Mouse (Mus musculus): Measurements from ENCODE around the gene Olfr943.

The Olfr943 gene

GRCm38 (mm10) chr9:39166004-39166403 lies at the start of gene Olfr943:
TSS of gene Olfr943 (plus strand) at chr9:39166304.
- no peak for DNase-seq (ENCODE audit: low read depth, low spot score)

- no peak for DNase-seq (ENCODE audit: low read depth, low spot score)
These were observed 38.8 kb upstream of the Olfr943 start for GRCm38 (mm10) chr9:39127326-39127725.

- no peak for DNase-seq (ENCODE audit: low read depth, low spot score)
These were observed 38.3 kb upstream of the Olfr943 start, which contains the start of gene Olfr27 for GRCm38 (mm10) chr9:39127831-39128230. TSS of gene Olfr27 (plus strand) at chr9:39128131.

GRCm38 (mm10) chr9:39152401-39152800 lies 13.7 kb upstream of the Olfr943 start:
- DNase-seq (ENCODE audit: low read depth, low spot score): no peak

GRCm38 (mm10) chr9:39201620-39202019 lies 35.5 kb downstream of the Olfr943 start, which contains the start of gene Olfr944:
TSS of gene Olfr944 (plus strand) at chr9:39201920.
- DNase-seq (ENCODE audit: low read depth, low spot score): no peak
